Mouse (Mus musculus): ENCODE data around the gene Fstl4.

Fstl4 gene

DNA sequence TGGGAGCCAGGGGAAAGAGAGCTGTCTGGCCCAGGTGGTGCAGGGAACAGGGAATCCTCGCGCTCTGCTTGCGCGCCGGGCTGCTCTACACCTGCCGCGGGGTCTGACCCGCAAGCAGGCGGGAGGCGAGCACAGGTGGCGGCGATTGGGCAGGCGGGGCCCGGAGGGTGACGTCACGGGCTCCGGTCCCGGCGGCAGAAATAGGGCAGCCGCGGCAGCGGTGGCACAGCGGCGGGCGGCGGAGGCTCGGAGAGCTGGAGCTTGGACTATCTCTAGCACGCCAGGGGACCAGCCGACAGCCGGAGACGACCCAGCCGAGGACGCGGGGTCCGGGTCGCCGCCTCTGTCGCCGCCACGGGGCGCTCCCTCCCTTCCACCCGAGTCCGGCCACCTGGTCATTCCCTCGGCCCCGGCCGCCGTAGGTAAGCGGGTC lies at the start of gene Fstl4:
Gene Fstl4, plus strand, starts transcription at position 174 of the 433 bp plus-strand sequence.
- peak; percentile 59 for DNase-seq (ENCODE audit: low spot score)

GRCm38 (mm10) chr11:52718570-52718969 lies 45.9 kb upstream of the Fstl4 start:
- DNase-seq (ENCODE audit: low spot score), result no peak

GRCm38 (mm10) chr11:52721087-52721486 lies 43.3 kb upstream of the Fstl4 start:
- no peak for DNase-seq (ENCODE audit: low spot score)

- DNase-seq (ENCODE audit: low spot score), result no peak
Measured at GRCm38 (mm10) chr11:52722706-52723105, 41.7 kb upstream of the Fstl4 start.

GRCm38 (mm10) chr11:52726001-52726400 lies 38.4 kb upstream of the Fstl4 start:
- DNase-seq (ENCODE audit: low spot score), result no peak

DNA sequence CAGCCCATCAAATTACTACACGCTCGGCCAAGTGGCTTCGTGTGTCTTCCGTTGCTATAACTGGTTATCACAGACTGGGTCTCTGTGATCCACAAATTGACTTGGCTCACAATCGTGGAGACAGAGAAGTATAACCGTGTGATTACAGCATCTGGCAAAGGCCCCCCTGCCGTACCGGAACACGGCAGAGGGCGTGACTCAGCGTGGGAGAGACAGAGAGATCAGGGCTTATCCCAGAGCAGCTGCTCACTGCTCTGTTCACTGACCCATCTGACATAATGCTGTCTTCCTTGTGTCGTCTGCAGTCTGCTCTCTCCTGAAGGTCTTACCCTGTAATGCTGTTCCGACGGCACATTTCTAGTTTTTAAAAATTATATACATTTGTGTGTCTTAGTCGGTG lies 36.0 kb upstream of the Fstl4 start:
- no peak for DNase-seq (ENCODE audit: low spot score)

DNA sequence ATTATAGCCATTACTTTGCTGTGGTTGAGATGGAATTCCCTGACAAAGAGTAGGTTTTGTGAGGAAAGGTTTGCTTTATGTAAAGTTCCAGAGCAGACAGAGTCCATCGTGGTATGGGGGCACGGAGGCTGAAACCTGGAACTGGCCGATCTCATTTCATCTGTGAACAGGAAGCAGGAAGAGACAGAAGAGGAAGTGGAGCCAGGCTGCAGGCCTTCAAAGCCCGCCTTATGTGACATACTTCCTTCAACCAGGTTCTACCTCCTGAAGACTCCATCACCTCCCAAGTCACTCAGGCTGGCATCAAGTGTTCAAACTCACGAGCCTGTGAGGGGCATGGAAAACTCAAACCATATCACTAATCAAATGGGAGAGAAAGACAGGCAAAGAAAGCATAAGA lies 34.5 kb upstream of the Fstl4 start:
- DNase-seq (ENCODE audit: low spot score), result no peak

GRCm38 (mm10) chr11:52731979-52732378 lies 32.5 kb upstream of the Fstl4 start:
- no peak for DNase-seq (ENCODE audit: low spot score)

DNA sequence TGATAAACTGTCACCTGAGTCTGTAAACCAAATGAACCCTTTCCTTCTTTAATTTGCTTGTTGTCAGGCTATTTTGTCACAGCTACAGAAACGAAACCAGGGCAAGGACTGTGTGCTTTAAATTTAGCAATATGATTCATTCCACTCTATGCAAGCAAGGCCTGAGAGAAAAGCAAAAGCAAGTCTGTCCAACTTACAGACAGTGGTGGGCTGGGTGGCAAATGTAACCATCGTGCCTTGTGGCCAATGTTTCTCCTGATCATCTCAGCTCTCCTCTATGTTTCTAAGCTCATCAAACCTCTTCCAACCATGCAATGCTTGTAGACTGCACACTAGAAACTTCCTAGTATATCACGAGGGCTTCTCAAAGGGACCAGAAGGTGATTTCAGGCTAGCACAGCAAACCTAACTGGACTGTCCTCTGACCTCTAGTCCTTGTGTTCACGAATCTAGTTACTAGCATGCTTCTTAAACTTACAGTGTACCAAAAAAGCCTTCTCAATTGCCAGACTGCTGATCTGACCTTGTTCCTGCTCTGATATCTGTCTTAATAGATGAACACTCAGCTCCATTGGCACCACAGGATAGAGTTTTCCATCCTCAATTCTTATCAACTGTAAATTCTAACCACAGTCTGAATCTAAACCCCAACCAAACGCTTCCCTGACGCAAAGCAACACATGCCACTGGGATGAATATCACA lies 29.8 kb upstream of the Fstl4 start:
- DNase-seq (ENCODE audit: low spot score), result no peak

DNA sequence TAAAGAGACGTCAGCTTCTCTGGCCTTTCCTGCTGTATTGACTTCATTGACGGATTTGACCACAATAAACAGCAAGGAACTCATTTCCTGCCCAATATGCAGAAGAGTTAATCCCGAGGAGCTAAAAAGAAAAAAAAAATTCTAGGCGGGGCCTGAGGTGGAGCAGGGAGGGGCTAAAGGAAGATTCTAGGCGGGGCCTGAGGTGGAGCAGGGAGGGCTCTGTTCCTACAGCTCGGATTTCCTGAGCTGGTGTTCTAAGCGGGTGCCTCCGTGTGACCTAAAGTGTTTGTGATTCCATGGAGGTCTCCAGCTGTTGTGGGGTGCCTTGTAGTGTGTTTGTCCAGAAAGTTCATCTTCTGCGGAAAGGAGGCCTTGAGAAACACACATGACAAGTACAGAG lies 25.2 kb upstream of the Fstl4 start:
- no peak for DNase-seq (ENCODE audit: low spot score)

DNA sequence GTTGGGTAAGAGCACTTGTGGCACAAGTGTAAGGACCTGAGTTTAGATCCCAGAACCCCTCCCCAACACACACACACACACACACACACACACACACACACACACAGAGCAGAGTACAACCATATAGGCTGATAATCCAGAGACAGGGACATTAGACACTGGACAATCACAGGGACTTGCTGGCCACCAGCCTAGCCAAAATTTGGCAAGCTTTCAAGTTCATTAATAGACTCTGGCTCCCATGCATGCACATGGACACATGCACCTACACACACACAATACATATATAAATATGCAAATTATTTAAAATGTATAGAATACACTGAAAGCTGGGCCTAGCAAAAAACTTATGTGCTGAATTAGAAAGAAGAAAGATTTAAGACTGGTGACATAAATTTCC lies 24.0 kb upstream of the Fstl4 start:
- no peak for DNase-seq (ENCODE audit: low spot score)

DNA sequence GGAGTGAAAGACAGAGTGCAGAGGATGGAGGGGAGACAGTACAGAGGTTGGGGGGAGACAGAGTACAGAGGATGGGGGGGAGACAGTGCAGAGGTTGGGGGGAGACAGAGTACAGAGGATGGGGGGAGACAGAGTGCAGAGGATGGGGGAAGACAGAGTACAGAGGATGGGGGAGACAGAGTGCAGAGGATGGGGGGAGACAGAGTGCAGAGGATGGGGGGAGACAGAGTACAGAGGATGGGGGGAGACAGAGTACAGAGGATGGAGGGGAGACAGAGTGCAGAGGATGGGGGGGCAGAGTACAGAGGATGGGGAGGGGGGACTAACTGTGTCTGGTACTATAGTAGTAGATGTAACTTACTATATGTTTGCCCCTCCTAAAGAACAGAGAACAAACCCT lies 20.5 kb upstream of the Fstl4 start:
- DNase-seq (ENCODE audit: low spot score), result no peak

DNA sequence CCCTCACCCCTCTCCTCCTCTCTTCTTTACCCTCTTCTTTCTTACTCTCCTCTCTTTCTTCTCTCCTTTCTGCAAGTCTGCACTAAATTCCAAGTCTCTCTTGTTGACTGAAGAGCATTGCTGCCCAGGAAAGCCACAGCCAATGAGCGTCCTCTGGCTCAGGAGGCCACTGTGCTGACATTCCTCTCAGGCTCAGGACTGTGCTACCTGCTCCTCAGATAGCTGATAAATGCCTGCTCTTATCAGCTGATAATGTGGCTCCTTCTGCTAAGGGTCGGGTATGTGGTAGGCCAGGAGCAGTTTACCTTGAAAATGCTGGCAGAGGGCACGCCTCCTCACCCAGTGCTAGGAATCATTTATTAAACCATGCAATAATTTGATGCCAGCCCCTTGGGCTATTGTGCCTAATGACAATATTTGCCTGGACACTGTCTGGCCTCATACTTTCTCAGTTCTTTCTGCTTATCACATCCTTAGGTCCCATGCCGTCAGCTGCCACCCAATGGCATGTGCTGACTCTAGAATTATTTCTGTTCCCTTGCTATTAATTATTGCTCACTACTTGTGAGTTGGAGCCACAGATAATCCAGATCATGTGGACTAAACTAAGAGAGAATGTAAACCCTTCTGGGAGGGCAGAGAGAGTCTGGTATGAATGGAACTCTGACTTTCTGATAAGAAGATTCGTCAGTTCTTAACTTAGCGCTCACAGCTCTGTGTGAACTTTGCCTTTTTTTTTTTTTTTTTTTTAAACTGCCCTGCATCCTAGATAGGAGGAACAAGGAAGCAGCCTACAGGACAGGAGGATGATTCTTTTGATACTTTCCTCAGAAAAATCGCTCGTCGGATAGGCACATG lies 19.6 kb upstream of the Fstl4 start:
- no peak for DNase-seq (ENCODE audit: low spot score)

- no peak for DNase-seq (ENCODE audit: low spot score)
Measured at GRCm38 (mm10) chr11:52747206-52747605, 17.2 kb upstream of the Fstl4 start.

DNA sequence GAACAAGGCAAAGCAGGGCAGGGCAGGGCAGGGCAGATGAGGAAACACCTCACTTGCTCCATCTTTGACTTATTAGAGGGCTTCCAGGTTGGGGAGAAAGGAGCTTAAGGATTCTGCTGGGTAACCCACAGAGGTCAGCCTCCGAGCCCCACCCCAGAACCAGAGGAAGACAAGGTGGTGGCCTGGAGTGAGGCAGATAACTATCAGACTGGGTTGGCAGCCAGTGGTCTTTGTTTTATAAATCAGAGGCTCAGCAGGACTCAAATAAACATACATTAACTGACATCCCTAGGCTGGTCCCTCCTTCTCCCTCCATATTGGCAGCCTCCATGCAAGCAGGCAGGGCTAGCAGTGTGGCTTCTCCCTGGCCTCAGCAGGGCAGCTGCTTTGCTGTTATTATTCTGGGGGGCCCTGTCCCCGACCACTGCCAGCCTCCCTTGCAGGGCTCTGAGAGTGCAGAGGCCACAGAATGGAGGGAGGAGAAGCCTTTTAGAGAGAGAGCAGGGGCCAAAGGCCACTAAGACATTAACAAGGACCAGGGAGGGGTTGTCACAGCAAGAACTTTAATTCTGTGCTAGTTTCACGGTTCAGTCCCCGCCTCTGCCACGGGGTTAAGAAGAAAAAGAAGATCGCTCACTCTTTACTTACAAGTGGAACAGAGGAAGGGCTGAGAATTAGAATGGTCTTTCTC lies 16.5 kb upstream of the Fstl4 start:
- DNase-seq (ENCODE audit: low spot score), result no peak

- no peak for DNase-seq (ENCODE audit: low spot score)
Measured at GRCm38 (mm10) chr11:52749988-52750387, 14.4 kb upstream of the Fstl4 start.

- no peak for DNase-seq (ENCODE audit: low spot score)
Measured at GRCm38 (mm10) chr11:52752524-52752923, 11.9 kb upstream of the Fstl4 start.

GRCm38 (mm10) chr11:52753261-52753660 lies 11.2 kb upstream of the Fstl4 start:
- DNase-seq (ENCODE audit: low spot score), result no peak

DNA sequence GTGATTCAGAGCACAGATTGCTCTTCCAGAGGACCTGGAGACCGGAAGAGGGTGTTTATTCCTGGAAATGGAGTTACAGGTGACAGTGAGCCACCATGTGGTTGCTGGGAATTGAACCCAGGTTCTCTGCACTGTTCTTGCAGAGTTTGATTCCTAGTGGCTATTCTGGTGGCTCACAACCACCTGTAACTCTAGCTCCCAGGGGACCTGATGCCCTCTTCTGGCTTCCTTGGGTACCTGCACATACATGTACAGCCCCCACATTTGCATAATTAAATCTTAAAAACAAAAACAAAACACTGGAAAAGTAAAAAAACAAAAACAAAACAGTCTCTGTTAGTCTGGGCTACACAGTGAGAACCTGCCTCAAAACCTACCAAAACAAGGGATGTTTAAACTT lies 2.6 kb upstream of the Fstl4 start:
- no peak for DNase-seq (ENCODE audit: low spot score)

DNA sequence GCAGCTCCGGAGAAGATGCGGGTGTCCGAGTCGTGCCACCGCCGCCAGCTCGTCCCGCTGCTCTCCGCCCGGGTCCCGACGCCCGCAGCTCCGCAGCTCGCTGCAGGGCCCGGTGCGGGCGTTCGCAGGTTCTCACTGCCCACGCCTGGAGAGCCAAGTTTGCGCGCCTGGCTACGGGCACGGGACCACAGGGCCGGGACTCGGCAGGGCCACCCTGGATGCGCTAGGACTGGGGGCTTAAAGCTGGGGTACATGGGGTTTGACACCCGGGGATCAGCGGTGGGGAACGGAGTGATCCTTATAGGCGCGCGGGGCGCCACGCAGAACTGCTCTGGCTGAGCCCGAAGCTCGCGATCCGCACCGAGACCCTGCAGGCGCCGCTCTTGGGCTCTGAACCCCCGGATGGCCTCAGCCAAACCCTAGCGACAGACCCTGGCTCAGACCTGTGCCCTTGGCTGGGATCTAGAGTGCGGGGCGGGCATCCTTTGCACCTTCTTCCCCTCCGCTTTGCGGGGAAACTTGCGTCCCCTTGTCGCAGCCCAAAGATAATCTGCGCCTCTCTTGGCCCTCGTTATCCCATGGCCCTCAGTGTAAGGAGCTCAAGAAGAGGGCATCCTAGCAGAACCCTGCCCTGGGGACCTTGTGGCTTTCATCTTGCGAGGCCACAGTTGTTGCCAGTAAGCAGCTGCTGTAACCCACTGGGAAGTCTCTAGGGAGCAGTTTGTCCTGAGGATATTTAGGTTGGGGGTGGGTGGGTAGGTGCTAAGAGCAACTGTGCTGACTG lies 652 bp downstream of the Fstl4 start:
- DNase-seq (ENCODE audit: low spot score), result peak; percentile 48

- DNase-seq (ENCODE audit: low spot score), result peak; percentile 51
Measured at GRCm38 (mm10) chr11:52765678-52766254, 1.3 kb downstream of the Fstl4 start.

- no peak for DNase-seq (ENCODE audit: low spot score)
Measured at GRCm38 (mm10) chr11:52767921-52768320, 3.5 kb downstream of the Fstl4 start.

Measured in testis, postnatal 10 days (tissue).